Mouse (Mus musculus) spleen, adult 2 months (tissue): ENCODE data around the gene Kpna6.

Experiments
- CTCF ChIP-seq: fragments of 200-500 bp; IDR thresholded peaks from 2 replicates; pipeline ENCODE4 v1.5.1; 2011; ENCODE audit warnings: mild to moderate bottlenecking, inconsistent platforms; ENCODE audit not compliant: insufficient read depth, insufficient read length, insufficient replicate concordance; ENCODE audit errors: extremely low read depth
- POLR2A ChIP-seq: fragments of 200-500 bp; IDR thresholded peaks from 2 replicates; pipeline ENCODE4 v1.6.1; 2011; ENCODE audit warnings: low read depth, low read length, inconsistent platforms

GRCm38 (mm10) chr4:129608426-129609025 is 64.0 kb downstream of the Kpna6 start:
- TF ChIP-seq POLR2A = no peak
- TF ChIP-seq CTCF = peak; percentile 91
